Mouse (Mus musculus) gastrocnemius, postnatal 36 days (tissue): ENCODE data around the gene Scnn1b. TPM values are rescaled to one million over a fixed set of nuclear protein-coding genes. Genes with fewer than 3 reads are reported as not detected.

ENCODE experiments used
- DNase-seq, 2 experiments: peaks; one replicate each; pipeline ENCODE4 v3.0.0; 2022
- intact Hi-C: fragments of 180-260 bp; cut with DNase I; formaldehyde crosslinking; loops from one replicate; pipeline ENCODE4 v1.15.1; 2025
- total RNA-seq, 2 experiments: library from RNA; stranded (reverse); gene quantifications; 2 replicates each; pipeline ENCODE4 v1.2.3; 2021

Gene Scnn1b
- total RNA-seq, 2 experiments from 2014 or later, result not detected

GRCm38 (mm10) chr7:121961913-121962570, 97.2 kb downstream of the Scnn1b start:
- intact Hi-C loops, result loop anchor here (5.0 kb wide), 1 partner anchor 65 kb away; no protein-coding TSS in a partner anchor
- DNase-seq, result no peak

GRCm38 (mm10) chr7:121962571-121962959, 97.7 kb downstream of the Scnn1b start:
- intact Hi-C loops, result loop anchor here (5.0 kb wide), 1 partner anchor 65 kb away; no protein-coding TSS in a partner anchor
- DNase-seq, result no peak

- DNase-seq, result no peak
- intact Hi-C loops, result loop anchor here (1.0 to 5.0 kb wide), 2 partner anchors 67 to 230 kb away; partner anchors contain the start of gene Scnn1g
Observed at GRCm38 (mm10) chr7:121963883-121964398, 99.1 kb downstream of the Scnn1b start.

- no peak for DNase-seq
- intact Hi-C loops, result no loop called here
Observed at GRCm38 (mm10) chr7:121966169-121966568, 101.3 kb downstream of the Scnn1b start.

Other genes starting within 250 kb of the Scnn1b start
- gene Usp31, start 157.8 kb upstream of the Scnn1b start, total RNA-seq, result 1 to 10 TPM; 4.4 to 5.6 TPM
- gene Scnn1g, start 130.6 kb upstream of the Scnn1b start, total RNA-seq, result not detected
- 10 to 100 TPM in 1 of 2 experiments, 1 to 10 TPM in 1; 9.4 to 11.1 TPM for gene Cog7, start 116.7 kb downstream of the Scnn1b start, total RNA-seq
- 10 to 100 TPM; 12.9 to 14.0 TPM for gene Gga2, start 156.2 kb downstream of the Scnn1b start, total RNA-seq
- 10 to 100 TPM; 20.2 to 21.3 TPM for gene Ubfd1, start 202.1 kb downstream of the Scnn1b start, total RNA-seq
- 1 to 10 TPM; 6.8 to 7.0 TPM for gene Ears2, start 202.2 kb downstream of the Scnn1b start, total RNA-seq
- gene Ndufab1, start 236.8 kb downstream of the Scnn1b start, total RNA-seq, result 100 to 1,000 TPM; 638 to 657 TPM